Mouse (Mus musculus) megakaryocyte, embryonic 14.5 days (primary cell): ENCODE results near the gene Ttll10.

Source experiments
- FLI1 ChIP-seq: IDR thresholded peaks from 2 replicates; pipeline ENCODE4 v1.6.1; 2012; ENCODE audit warnings: low read length, inconsistent platforms, mixed read lengths
- GATA1 ChIP-seq: IDR thresholded peaks from 3 replicates; pipeline ENCODE4 v1.6.1; 2012; ENCODE audit warnings: mixed read lengths, low read length, inconsistent platforms, borderline replicate concordance

GRCm38 (mm10) chr4:156092765-156093164 lies 33.6 kb upstream of the Ttll10 start:
- TF ChIP-seq GATA1 = no peak
- TF ChIP-seq FLI1 = no peak
